Mouse (Mus musculus): ENCODE results near the gene Mef2c.

DNA sequence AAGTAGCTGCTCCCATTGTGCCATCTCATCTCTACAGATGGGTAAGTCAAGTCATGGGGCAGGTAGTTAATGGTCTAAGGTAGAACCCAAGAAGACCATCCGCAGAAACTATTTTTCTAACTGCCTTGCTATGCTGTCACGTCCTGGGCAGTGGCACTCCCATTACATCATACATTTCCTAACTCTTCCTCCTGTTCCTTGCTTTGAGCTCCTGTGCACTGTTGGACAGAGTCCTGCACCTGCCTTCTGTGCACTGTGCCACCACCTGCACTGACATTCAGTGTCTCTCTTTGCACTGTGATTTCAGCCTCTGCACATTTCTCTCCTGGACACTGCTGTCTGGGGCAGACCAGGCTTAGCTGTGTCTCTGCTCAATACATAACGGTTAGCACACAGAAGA lies 134.9 kb downstream of the Mef2c start:
- TF ChIP-seq CTCF (IDR thresholded peaks at IDR 0.05; ENCODE audit: control insufficient read depth, insufficient read depth, insufficient replicate concordance, low read depth, low read length): no peak
- TF ChIP-seq POLR2A (IDR thresholded peaks at IDR 0.05; ENCODE audit: control insufficient read depth, low read depth, low read length): no peak

Data from testis, adult 2 months (tissue).